Mouse (Mus musculus) layer of hippocampus, postnatal 14 days (tissue): ENCODE results near the gene Yy1. TPM values are rescaled to one million over a fixed set of nuclear protein-coding genes. Genes with fewer than 3 reads are reported as not detected.
"Not testable (repeated sequence)": the region's sequence is repeated elsewhere in the genome, so short reads cannot be mapped to it uniquely, and the experiment has no call there.

Source experiments
- DNase-seq, 2 experiments: peaks; one replicate each; pipeline ENCODE4 v3.0.0; 2021 to 2022; ENCODE audit warnings: low spot score in 2 of 2, mixed read lengths in 1 of 2
- total RNA-seq, 2 experiments: library from RNA; stranded (reverse); gene quantifications; 2 replicates each; pipeline ENCODE4 v1.2.3; 2021

Yy1 gene
- total RNA-seq, 2 experiments from 2014 or later = 45.2 to 53.7 TPM

- no peak for DNase-seq
Observed at GRCm38 (mm10) chr12:108825561-108826224, 32.9 kb downstream of the Yy1 start.

- DNase-seq = no peak
Observed at GRCm38 (mm10) chr12:108826282-108826957, 33.6 kb downstream of the Yy1 start.

- DNase-seq = no peak
Observed at GRCm38 (mm10) chr12:108826958-108827535, 34.3 kb downstream of the Yy1 start.

GRCm38 (mm10) chr12:108827641-108828040, 34.9 kb downstream of the Yy1 start:
- no peak for DNase-seq

GRCm38 (mm10) chr12:108829636-108830035, 36.9 kb downstream of the Yy1 start:
- no peak for DNase-seq

GRCm38 (mm10) chr12:108830358-108830757, 37.6 kb downstream of the Yy1 start:
- no peak for DNase-seq

GRCm38 (mm10) chr12:108831966-108832643, 39.3 kb downstream of the Yy1 start:
- DNase-seq = no peak

GRCm38 (mm10) chr12:108832851-108833250, 40.1 kb downstream of the Yy1 start:
- no peak for DNase-seq

- DNase-seq = no peak
Observed at GRCm38 (mm10) chr12:108833408-108833807, 40.6 kb downstream of the Yy1 start.

GRCm38 (mm10) chr12:108834337-108834736, 41.6 kb downstream of the Yy1 start:
- DNase-seq = no peak

GRCm38 (mm10) chr12:108834786-108835185, 42.0 kb downstream of the Yy1 start:
- DNase-seq = no peak

- no peak for DNase-seq
Observed at GRCm38 (mm10) chr12:108835208-108835839, 42.6 kb downstream of the Yy1 start.

GRCm38 (mm10) chr12:108835840-108836409, 43.2 kb downstream of the Yy1 start, which contains the start of the genes Slc25a29 and Slc25a47:
TSS of gene Slc25a29 (minus strand) at chr12:108835883.
TSS of gene Slc25a47 (plus strand) at chr12:108836046.
- peak; percentile 94 to 98 for DNase-seq

- DNase-seq = no peak
Observed at GRCm38 (mm10) chr12:108836722-108837121, 43.9 kb downstream of the Yy1 start.

- DNase-seq = no peak
Observed at GRCm38 (mm10) chr12:108841181-108841580, 48.4 kb downstream of the Yy1 start.

- DNase-seq = no peak
Observed at GRCm38 (mm10) chr12:108842663-108843062, 49.9 kb downstream of the Yy1 start.

- DNase-seq = not testable (repeated sequence)
Observed at GRCm38 (mm10) chr12:108848033-108848432, 55.3 kb downstream of the Yy1 start.

GRCm38 (mm10) chr12:108849488-108850022, 56.8 kb downstream of the Yy1 start:
- DNase-seq = no peak

GRCm38 (mm10) chr12:108850129-108850528, 57.4 kb downstream of the Yy1 start:
- no peak for DNase-seq

- no peak for DNase-seq
Observed at GRCm38 (mm10) chr12:108850886-108851285, 58.1 kb downstream of the Yy1 start.

- DNase-seq = no peak
Observed at GRCm38 (mm10) chr12:108852822-108853221, 60.0 kb downstream of the Yy1 start.
